Mouse (Mus musculus) cortical plate, adult 2 months (tissue): ENCODE results near the gene Sh3bgr.

ENCODE experiments used
- CTCF ChIP-seq: fragments of 200-500 bp; IDR thresholded peaks from 2 replicates; pipeline ENCODE4 v1.5.1; 2011; ENCODE audit warnings: mild to moderate bottlenecking, control low read depth, low read length; ENCODE audit not compliant: insufficient read depth; ENCODE audit errors: extremely low read depth
- POLR2A ChIP-seq: fragments of 200-500 bp; IDR thresholded peaks from 2 replicates; pipeline ENCODE4 v1.6.1; 2011; ENCODE audit warnings: mild to moderate bottlenecking, low read length, control low read depth; ENCODE audit not compliant: insufficient read depth; ENCODE audit errors: extremely low read depth

GRCm38 (mm10) chr16:96157171-96157570 lies 43.1 kb upstream of the Sh3bgr start:
- TF ChIP-seq CTCF (no peak), POLR2A (peak; percentile 19; the same call in 1 of the 2 replicates)
